Mouse (Mus musculus): ENCODE data around the gene Stag2.

DNA sequence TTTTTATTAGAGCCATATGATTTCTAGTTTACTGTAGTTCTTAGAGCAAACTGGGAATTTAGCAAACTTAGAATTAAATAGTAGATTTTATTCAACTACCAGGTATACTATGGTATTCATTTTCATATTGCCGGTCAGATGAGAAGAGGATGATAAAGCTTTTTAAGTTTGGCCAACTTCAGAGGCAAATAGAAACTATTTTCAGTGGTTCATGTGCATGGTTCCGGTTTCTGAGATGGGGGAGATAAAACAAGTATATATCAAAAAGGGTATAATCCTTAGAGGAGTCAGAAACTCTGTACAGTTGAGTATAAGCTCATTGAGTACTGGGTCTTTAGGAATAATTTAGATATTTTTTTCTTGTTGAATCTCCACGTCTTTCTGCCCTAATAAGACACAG is 45.5 kb downstream of the Stag2 start:
- TF ChIP-seq POLR2A (IDR thresholded peaks at IDR 0.05; ENCODE audit: extremely low read depth, insufficient read depth, low read length), result no peak
- TF ChIP-seq CTCF (IDR thresholded peaks at IDR 0.05; ENCODE audit: extremely low read depth, insufficient read depth, low read length), result no peak
